Mouse (Mus musculus) testis, adult 10 weeks (tissue): ENCODE measurements around the gene Olfr1216. TPM values are rescaled to one million over a fixed set of nuclear protein-coding genes. Genes with fewer than 3 reads are reported as not detected.

Experiments
- polyA plus RNA-seq: library from polyadenylated mRNA; stranded (reverse); fragments of 350-450 nt; fragmentation: Illumina TruSeq; extraction: RNeasy Lipid Tissue Mini Kit (QIAGEN cat#74804); gene quantifications from one replicate; pipeline ENCODE4 v1.2.3, GENCODE M21; 2014; ENCODE audit warnings: low read depth, low replicate concordance

The Olfr1216 gene
- not detected for polyA plus RNA-seq

DNA sequence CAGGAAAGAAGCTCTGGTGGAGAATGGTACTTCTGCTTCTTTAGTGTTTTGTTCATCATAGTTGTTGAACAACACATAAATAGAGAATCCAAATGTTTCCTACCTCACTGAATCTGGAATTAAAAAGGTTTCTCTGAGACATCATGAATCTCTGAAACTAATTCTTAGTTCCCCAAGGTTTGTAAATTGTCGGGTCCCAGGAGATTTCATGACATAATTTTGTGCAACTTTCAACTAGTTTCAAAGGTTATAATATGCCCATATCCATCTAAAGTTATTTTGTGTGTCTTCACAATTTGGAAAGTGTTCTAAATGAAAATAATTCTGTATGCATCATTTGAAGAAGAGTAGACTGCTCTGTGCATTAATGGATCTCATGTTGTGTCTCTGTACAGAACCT lies at the start of gene Olfr1216:
TSS of gene Olfr1216 (minus strand) at position 101 of the 400 bp plus-strand sequence.

DNA sequence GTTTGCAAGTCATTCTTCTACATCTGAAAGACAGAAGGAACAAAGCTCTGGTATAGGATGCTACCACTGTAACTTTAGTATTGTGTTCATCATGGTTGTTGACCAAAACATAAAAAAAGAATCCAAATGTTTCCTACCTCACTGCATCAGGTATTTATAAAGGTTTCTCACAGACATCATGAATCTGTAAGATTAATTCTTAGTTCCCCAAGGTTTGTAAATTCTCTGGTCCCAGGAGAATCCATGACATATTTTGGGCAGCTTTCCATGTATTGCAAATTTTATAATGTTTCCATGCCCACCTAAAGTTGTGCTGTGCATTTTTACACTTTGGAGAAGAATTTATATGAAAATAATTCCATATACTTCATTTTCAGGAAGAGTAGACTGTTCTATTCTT lies 42.9 kb upstream of the Olfr1216 start, which contains the start of gene Olfr1218:
TSS of gene Olfr1218 (minus strand) at position 101 of the 400 bp plus-strand sequence.

DNA sequence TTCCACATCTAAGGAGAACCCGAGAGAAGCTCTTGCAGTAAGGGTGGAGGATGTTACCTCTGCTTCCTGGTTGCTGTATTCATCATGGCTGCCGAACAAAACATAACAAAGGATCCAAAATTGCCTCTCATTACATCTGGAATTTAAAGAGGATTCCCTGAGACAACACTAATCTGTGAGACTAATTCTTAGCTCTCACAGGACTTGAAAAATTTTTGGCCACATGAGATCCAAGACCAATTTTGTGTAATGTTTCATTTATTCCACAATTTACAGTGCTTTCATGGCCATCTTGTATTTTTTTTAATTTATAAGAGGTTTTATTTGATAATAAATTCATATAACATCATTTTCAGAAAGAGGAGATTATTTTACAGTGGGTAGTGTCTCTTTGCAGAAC lies 13.8 kb upstream of the Olfr1216 start, which contains the start of gene Olfr1217:
TSS of gene Olfr1217 (minus strand) at position 101 of the 400 bp plus-strand sequence.

DNA sequence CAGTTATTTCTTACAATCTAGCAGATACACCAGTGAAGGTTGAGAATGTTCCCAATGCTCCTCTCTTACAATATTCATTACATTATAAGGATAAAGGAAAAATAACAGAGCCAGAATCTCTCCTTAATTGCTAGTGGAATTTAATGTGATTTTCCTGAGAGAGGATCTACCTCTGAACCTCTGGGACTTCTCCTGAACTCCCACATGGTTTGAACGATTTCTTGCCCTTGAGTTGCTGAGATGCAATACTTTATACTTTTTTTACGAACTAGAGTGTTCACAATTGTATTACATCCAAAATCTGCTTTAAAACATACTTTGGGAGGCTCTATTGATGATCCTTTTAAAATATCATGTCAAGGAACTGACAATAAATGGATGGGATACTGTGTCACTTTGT lies 11.3 kb downstream of the Olfr1216 start, which contains the start of gene Olfr1215:
TSS of gene Olfr1215 (minus strand) at position 101 of the 400 bp plus-strand sequence.

DNA sequence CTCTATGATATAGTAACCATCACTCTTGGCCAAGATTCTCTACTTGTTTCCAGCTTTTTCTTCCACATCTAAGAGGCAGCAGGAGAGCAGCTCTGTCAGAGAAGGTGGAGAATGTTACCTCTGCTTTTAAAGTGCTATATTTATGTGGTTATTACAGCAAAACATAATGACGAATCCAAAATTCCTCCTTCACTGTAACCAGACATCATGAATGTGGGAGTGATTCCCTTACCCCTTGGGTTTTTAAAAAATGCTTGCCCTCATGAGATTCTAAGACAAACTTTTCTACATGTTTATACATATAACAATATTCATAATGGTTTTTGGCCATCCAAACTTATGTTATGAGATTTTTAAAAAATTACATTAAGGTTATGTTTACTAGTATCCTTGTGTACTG lies 25.6 kb downstream of the Olfr1216 start, which contains the start of gene Olfr1214:
TSS of gene Olfr1214 (minus strand) at position 101 of the 400 bp plus-strand sequence.

DNA sequence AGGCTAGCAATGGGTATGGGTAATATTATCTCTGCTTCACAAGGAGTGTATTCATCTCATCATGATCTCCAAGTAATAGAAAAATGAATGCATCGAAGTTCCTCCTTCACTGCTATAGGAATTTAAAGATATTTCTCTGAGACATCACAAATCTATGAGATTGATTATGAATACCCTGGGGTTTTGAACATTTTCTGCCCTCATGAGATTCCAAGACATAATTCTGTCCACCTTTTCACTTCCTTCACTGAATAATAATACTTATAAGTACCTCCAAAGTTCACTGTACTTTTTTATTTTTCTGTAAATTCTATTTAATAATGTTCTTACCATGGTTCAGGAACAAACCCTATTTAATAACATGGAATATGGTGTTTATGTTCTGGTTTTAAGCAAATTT lies 38.0 kb downstream of the Olfr1216 start, which contains the start of gene Gm13762:
TSS of gene Gm13762 (minus strand) at position 101 of the 400 bp plus-strand sequence.

Other genes with a start within 250 kb of the Olfr1216 start
- not detected for gene Olfr1200, start 247.9 kb downstream of the Olfr1216 start, polyA plus RNA-seq
- not detected for gene Olfr1201, start 225.3 kb downstream of the Olfr1216 start, polyA plus RNA-seq
- gene Olfr1202, start 203.8 kb downstream of the Olfr1216 start, polyA plus RNA-seq, result not detected
- gene Olfr1205, start 188.6 kb downstream of the Olfr1216 start, polyA plus RNA-seq, result not detected
- gene Olfr1204, start 169.0 kb downstream of the Olfr1216 start, polyA plus RNA-seq, result not detected
- gene Olfr1206, start 155.1 kb downstream of the Olfr1216 start, polyA plus RNA-seq, result not detected
- gene Olfr1208, start 116.0 kb downstream of the Olfr1216 start, polyA plus RNA-seq, result not detected
- gene Olfr1209, start 103.2 kb downstream of the Olfr1216 start, polyA plus RNA-seq, result not detected
- gene Olfr1211, start 80.2 kb downstream of the Olfr1216 start, polyA plus RNA-seq, result not detected
- not detected for gene Olfr1212, start 64.4 kb downstream of the Olfr1216 start, polyA plus RNA-seq
- gene Gm13762, start 38.1 kb downstream of the Olfr1216 start, polyA plus RNA-seq, result not detected
- gene Olfr1214, start 25.7 kb downstream of the Olfr1216 start, polyA plus RNA-seq, result not detected
- gene Olfr1215, start 11.4 kb downstream of the Olfr1216 start, polyA plus RNA-seq, result not detected
- gene Olfr1217, start 13.7 kb upstream of the Olfr1216 start, polyA plus RNA-seq, result not detected
- gene Olfr1218, start 42.8 kb upstream of the Olfr1216 start, polyA plus RNA-seq, result not detected
- 0.07 TPM for gene Olfr1219, start 65.2 kb upstream of the Olfr1216 start, polyA plus RNA-seq
- gene Olfr1220, start 88.5 kb upstream of the Olfr1216 start, polyA plus RNA-seq, result 0.07 TPM
- not detected for gene Olfr1221, start 98.9 kb upstream of the Olfr1216 start, polyA plus RNA-seq
- not detected for gene Olfr1222, start 114.7 kb upstream of the Olfr1216 start, polyA plus RNA-seq
- gene Olfr1223, start 133.2 kb upstream of the Olfr1216 start, polyA plus RNA-seq, result not detected
- gene Olfr1224-ps1, start 145.8 kb upstream of the Olfr1216 start, polyA plus RNA-seq, result not detected
- gene Olfr1225, start 156.3 kb upstream of the Olfr1216 start, polyA plus RNA-seq, result not detected
- 0.07 TPM for gene Olfr1226, start 181.7 kb upstream of the Olfr1216 start, polyA plus RNA-seq
- gene Olfr1228, start 235.7 kb upstream of the Olfr1216 start, polyA plus RNA-seq, result not detected